Mouse (Mus musculus): ENCODE measurements around the gene Ppp1r13b.

DNA sequence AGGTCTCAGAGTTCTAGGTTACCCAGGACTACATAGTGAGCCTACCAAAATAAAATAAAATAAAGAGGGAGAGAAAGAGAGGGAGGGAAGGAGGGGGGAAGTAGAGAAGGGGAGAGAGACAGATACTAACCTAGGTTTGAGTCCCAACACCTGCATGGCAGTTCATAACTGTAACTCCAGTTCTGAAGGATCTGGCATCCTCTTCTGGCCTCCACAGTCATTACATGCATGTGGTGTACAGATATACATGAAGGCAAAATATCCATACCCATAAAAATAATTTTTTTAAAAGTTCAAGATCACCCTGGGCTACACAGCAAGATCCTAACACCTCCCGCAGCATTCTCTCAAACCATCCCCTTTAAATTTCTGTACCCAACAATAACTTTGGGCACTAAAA lies 20.9 kb downstream of the Ppp1r13b start:
- TF ChIP-seq TAL1 (IDR thresholded peaks at IDR 0.05; ENCODE audit: low read length) (no peak), GATA1 (IDR thresholded peaks at IDR 0.05; ENCODE audit: low read length) (no peak)
